Mouse (Mus musculus) stomach, embryonic 16.5 days (tissue): ENCODE results near the gene Galnt2. TPM values are rescaled to one million over a fixed set of nuclear protein-coding genes. Genes with fewer than 3 reads are reported as not detected.

Experiments used
- ATAC-seq: fragments of 200-750 bp; cut with Nextera tagmentation; 2 replicates; pipeline ENCODE4 v1.8.0; 2017; ENCODE audit warnings: moderate number of reproducible peaks, moderate TSS enrichment; ENCODE audit not compliant: insufficient read depth, low FRiP score
- H3K27ac ChIP-seq: fragments of 300-500 bp; sonication (generic); 2 replicates; pipeline ENCODE4 v1.5.1; 2014; ENCODE audit warnings: low read length
- H3K27me3 ChIP-seq: fragments of 300-500 bp; sonication (generic); 2 replicates; pipeline ENCODE4 v1.6.1; 2014; ENCODE audit warnings: low read length, control low read depth, mixed read lengths; ENCODE audit not compliant: control insufficient read depth, insufficient read depth
- H3K36me3 ChIP-seq: fragments of 300-500 bp; sonication (generic); 2 replicates; pipeline ENCODE4 v1.6.1; 2014; ENCODE audit warnings: low read length; ENCODE audit not compliant: control insufficient read depth, insufficient read depth
- H3K4me1 ChIP-seq: fragments of 300-500 bp; sonication (generic); 2 replicates; pipeline ENCODE4 v1.6.1; 2014; ENCODE audit warnings: low read length, control low read depth, mixed read lengths; ENCODE audit not compliant: control insufficient read depth, insufficient read depth
- H3K4me2 ChIP-seq: fragments of 300-500 bp; sonication (generic); 2 replicates; pipeline ENCODE4 v1.6.1; 2014; ENCODE audit warnings: low read depth, low read length, mixed read lengths
- H3K4me3 ChIP-seq: fragments of 300-500 bp; sonication (generic); replicated peaks from 2 replicates; pipeline ENCODE4 v1.5.1; 2014; ENCODE audit warnings: mild to moderate bottlenecking, low read length
- H3K9ac ChIP-seq: fragments of 300-500 bp; sonication (generic); 2 replicates; pipeline ENCODE4 v1.6.1; 2014; ENCODE audit warnings: low read length
- H3K9me3 ChIP-seq: fragments of 300-500 bp; sonication (generic); replicated peaks from 2 replicates; pipeline ENCODE4 v1.6.1; 2016; ENCODE audit warnings: low read length, control low read depth; ENCODE audit not compliant: control insufficient read depth
- WGBS: fragments of 180-500 bp; shearing (Covaris S2); extraction: QIAGEN DNeasy Blood & Tissue Kit; methylation state at CpG from one replicate; pipeline ENCODE4 v1.1.7; 2014; 5-methylcytosine and 5-hydroxymethylcytosine counted together
- polyA plus RNA-seq: library from polyadenylated mRNA; unstranded; fragments of >200 nt; fragmentation: Nextera tagmentation; extraction: Ambion mirVana; gene quantifications from 2 replicates; pipeline ENCODE4 v1.2.1, GENCODE M21; 2015

Galnt2 gene
- polyA plus RNA-seq, 1 experiment from 2014 or later = 49.3 TPM

- no peak for ATAC-seq
- peaks cover 48% of the 10 kb centered on the region for H3K4me1 ChIP-seq
- H3K4me3 ChIP-seq = no peak overlapping the region
- H3K27me3 ChIP-seq = no peaks in the 10 kb centered on the region
- WGBS = 76% methylated on average over 5 of the region's 5 CpGs
- peak overlapping the region; percentile 33; the same call in 1 of the 2 replicates for H3K27ac ChIP-seq
- H3K4me2 ChIP-seq = no peak overlapping the region
- H3K36me3 ChIP-seq = no peaks in the 10 kb centered on the region
- H3K9me3 ChIP-seq = no peaks in the 10 kb centered on the region
- no peak overlapping the region for H3K9ac ChIP-seq
Observed at GRCm38 (mm10) chr8:124289481-124290050, 58.4 kb downstream of the Galnt2 start.

- ATAC-seq = no peak
- H3K4me3 ChIP-seq = no peak overlapping the region
Observed at GRCm38 (mm10) chr8:124290911-124291691, 59.9 kb downstream of the Galnt2 start.

GRCm38 (mm10) chr8:124291693-124292092 is 60.5 kb downstream of the Galnt2 start:
- H3K4me2 ChIP-seq = no peak overlapping the region
- no peaks in the 10 kb centered on the region for H3K9me3 ChIP-seq
- no peak overlapping the region for H3K27ac ChIP-seq
- H3K36me3 ChIP-seq = no peaks in the 10 kb centered on the region
- H3K9ac ChIP-seq = no peak overlapping the region
- H3K4me1 ChIP-seq = peaks cover 35% of the 10 kb centered on the region
- no peak for ATAC-seq
- no peaks in the 10 kb centered on the region for H3K27me3 ChIP-seq
- WGBS = 83% methylated on average over 5 of the region's 5 CpGs
- H3K4me3 ChIP-seq = no peak overlapping the region

More at GRCm38 (mm10) chr8:124290911-124291691, 59.9 kb downstream of the Galnt2 start:
- 79% methylated on average over 9 of the region's 9 CpGs for WGBS
- H3K9ac ChIP-seq = peak overlapping the region; percentile 23; the same call in 1 of the 2 replicates
- H3K4me2 ChIP-seq = no peak overlapping the region
- peak overlapping the region; percentile 21; the same call in 1 of the 2 replicates for H3K27ac ChIP-seq
- H3K4me1 ChIP-seq = peaks cover 39% of the 10 kb centered on the region
- H3K36me3 ChIP-seq = no peaks in the 10 kb centered on the region
- no peaks in the 10 kb centered on the region for H3K9me3 ChIP-seq
- H3K27me3 ChIP-seq = no peaks in the 10 kb centered on the region

- H3K27me3 ChIP-seq = no peaks in the 10 kb centered on the region
- H3K9ac ChIP-seq = no peak overlapping the region
- peaks cover 31% of the 10 kb centered on the region for H3K4me1 ChIP-seq
- H3K4me3 ChIP-seq = no peak overlapping the region
- H3K36me3 ChIP-seq = no peaks in the 10 kb centered on the region
- H3K27ac ChIP-seq = no peak overlapping the region
- H3K4me2 ChIP-seq = no peak overlapping the region
- no peaks in the 10 kb centered on the region for H3K9me3 ChIP-seq
- WGBS = 75% methylated on average over 9 of the region's 9 CpGs
- no peak for ATAC-seq
Observed at GRCm38 (mm10) chr8:124292965-124293364, 61.8 kb downstream of the Galnt2 start.

- Histone ChIP-seq H3K36me3 (no peaks in the 10 kb centered on the region), H3K4me1 (peaks cover 31% of the 10 kb centered on the region), H3K27me3 (no peaks in the 10 kb centered on the region), H3K4me2 (0 out of 2 replicates have a peak overlapping the region, but pooled peaks have one; percentile 8), H3K9me3 (no peaks in the 10 kb centered on the region), H3K27ac (peak overlapping the region; percentile 64), H3K9ac (no peak overlapping the region), H3K4me3 (no peak overlapping the region)
- 39% methylated on average over 6 of the region's 6 CpGs for WGBS
- no peak for ATAC-seq
Observed at GRCm38 (mm10) chr8:124294425-124294824, 63.2 kb downstream of the Galnt2 start.

GRCm38 (mm10) chr8:124294900-124295299 is 63.7 kb downstream of the Galnt2 start:
- 51% methylated on average over 10 of the region's 10 CpGs for WGBS
- Histone ChIP-seq H3K9ac (no peak overlapping the region), H3K4me2 (no peak overlapping the region), H3K27ac (peak overlapping the region; percentile 64; the same call in 1 of the 2 replicates), H3K4me3 (no peak overlapping the region), H3K9me3 (no peaks in the 10 kb centered on the region), H3K36me3 (no peaks in the 10 kb centered on the region), H3K27me3 (no peaks in the 10 kb centered on the region), H3K4me1 (peaks cover 31% of the 10 kb centered on the region)
- ATAC-seq = peak; percentile 52; the same call in 1 of the 2 replicates

GRCm38 (mm10) chr8:124295357-124295756 is 64.2 kb downstream of the Galnt2 start:
- Histone ChIP-seq H3K9me3 (no peaks in the 10 kb centered on the region), H3K27me3 (no peaks in the 10 kb centered on the region), H3K27ac (no peak overlapping the region), H3K4me1 (peaks cover 27% of the 10 kb centered on the region), H3K36me3 (no peaks in the 10 kb centered on the region), H3K9ac (no peak overlapping the region), H3K4me3 (no peak overlapping the region), H3K4me2 (no peak overlapping the region)
- no peak for ATAC-seq
- 74% methylated on average over 6 of the region's 6 CpGs for WGBS

GRCm38 (mm10) chr8:124301512-124301911 is 70.3 kb downstream of the Galnt2 start:
- no peak overlapping the region for H3K9ac ChIP-seq
- peaks cover 8% of the 10 kb centered on the region; the same call in 1 of the 2 replicates for H3K4me1 ChIP-seq
- no peak for ATAC-seq
- no peak overlapping the region for H3K27ac ChIP-seq
- WGBS = 89% methylated on average over 4 of the region's 4 CpGs
- H3K36me3 ChIP-seq = no peaks in the 10 kb centered on the region
- no peak overlapping the region for H3K4me2 ChIP-seq
- H3K9me3 ChIP-seq = no peaks in the 10 kb centered on the region
- no peaks in the 10 kb centered on the region for H3K27me3 ChIP-seq
- H3K4me3 ChIP-seq = no peak overlapping the region

- no peak overlapping the region for H3K9ac ChIP-seq
- no peaks in the 10 kb centered on the region for H3K36me3 ChIP-seq
- WGBS = 74% methylated on average over 7 of the region's 7 CpGs
- no peak for ATAC-seq
- H3K4me1 ChIP-seq = peaks cover 12% of the 10 kb centered on the region; the same call in 1 of the 2 replicates
- H3K9me3 ChIP-seq = no peaks in the 10 kb centered on the region
- H3K4me3 ChIP-seq = no peak overlapping the region
- H3K27ac ChIP-seq = no peak overlapping the region
- no peaks in the 10 kb centered on the region for H3K27me3 ChIP-seq
- H3K4me2 ChIP-seq = no peak overlapping the region
Observed at GRCm38 (mm10) chr8:124301935-124302555, 70.9 kb downstream of the Galnt2 start.
